Mouse (Mus musculus) midbrain, embryonic 11.5 days (tissue): ENCODE measurements around the gene Cuta. TPM values are rescaled to one million over a fixed set of nuclear protein-coding genes. Genes with fewer than 3 reads are reported as not detected.

Experiments used
- ATAC-seq: fragments of 200-750 bp; cut with Nextera tagmentation; 2 replicates; pipeline ENCODE4 v1.8.0; 2017; ENCODE audit warnings: moderate TSS enrichment, moderate library complexity; ENCODE audit not compliant: low FRiP score
- DNase-seq: peaks from one replicate; pipeline ENCODE4 v3.0.0; 2015; ENCODE audit warnings: low spot score; ENCODE audit errors: missing footprints
- H3K27ac ChIP-seq: fragments of 300-500 bp; sonication (generic); 2 replicates; pipeline ENCODE4 v1.5.1; 2014; ENCODE audit warnings: low read depth, low read length
- H3K27me3 ChIP-seq: fragments of 300-500 bp; sonication (generic); 2 replicates; pipeline ENCODE4 v1.6.1; 2014; ENCODE audit warnings: mild to moderate bottlenecking, low read length, moderate library complexity, mixed read lengths; ENCODE audit not compliant: control insufficient read depth, insufficient read depth
- H3K36me3 ChIP-seq: fragments of 300-500 bp; sonication (generic); 2 replicates; pipeline ENCODE4 v1.6.1; 2014; ENCODE audit warnings: mild to moderate bottlenecking, low read length, moderate library complexity, mixed read lengths; ENCODE audit not compliant: control insufficient read depth, insufficient read depth
- H3K4me1 ChIP-seq: fragments of 300-500 bp; sonication (generic); 2 replicates; pipeline ENCODE4 v1.6.1; 2014; ENCODE audit warnings: low read length; ENCODE audit not compliant: control insufficient read depth, insufficient read depth
- H3K4me2 ChIP-seq: fragments of 300-500 bp; sonication (generic); 2 replicates; pipeline ENCODE4 v1.6.1; 2014; ENCODE audit warnings: mild to moderate bottlenecking, moderate library complexity
- H3K4me3 ChIP-seq: fragments of 300-500 bp; sonication (generic); 2 replicates; pipeline ENCODE4 v1.5.1; 2014; ENCODE audit warnings: low read depth, low read length
- H3K9ac ChIP-seq: fragments of 300-500 bp; sonication (generic); 2 replicates; pipeline ENCODE4 v1.6.1; 2014; ENCODE audit warnings: low read length
- H3K9me3 ChIP-seq: fragments of 300-500 bp; sonication (generic); 2 replicates; pipeline ENCODE4 v1.6.1; 2016; ENCODE audit warnings: low read length; ENCODE audit not compliant: control insufficient read depth
- WGBS: fragments of 180-500 bp; shearing (Covaris S2); extraction: QIAGEN DNeasy Blood & Tissue Kit; methylation state at CpG from one replicate; pipeline ENCODE4 v1.1.7; 2014; 5-methylcytosine and 5-hydroxymethylcytosine counted together
- polyA plus RNA-seq: library from polyadenylated mRNA; unstranded; fragments of >200 nt; fragmentation: Nextera tagmentation; extraction: Ambion mirVana; gene quantifications from 2 replicates; pipeline ENCODE4 v1.2.1, GENCODE M21; 2014

Gene Cuta
- polyA plus RNA-seq, 1 experiment from 2014 or later, result 157 TPM

DNA sequence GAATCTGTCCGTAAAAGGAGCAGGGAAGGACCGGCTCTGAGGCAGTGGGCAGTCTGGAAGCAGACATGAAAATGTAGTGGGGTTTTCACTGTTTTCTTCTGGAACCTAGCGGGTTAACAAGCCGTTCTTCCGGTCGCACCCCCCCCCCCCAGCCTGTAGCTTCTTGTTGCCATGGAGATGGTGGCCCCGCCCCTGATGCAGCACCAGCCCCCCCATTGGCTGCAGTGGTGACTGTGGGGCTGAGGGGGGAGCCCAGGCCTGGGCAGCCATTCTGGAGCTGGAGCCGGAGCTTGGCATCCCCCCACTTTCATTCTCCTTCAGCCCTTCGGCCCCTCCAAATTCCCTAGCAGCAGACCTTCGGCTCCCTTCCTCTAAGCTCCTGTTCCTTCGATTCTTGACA is 12.0 kb upstream of the Cuta start:
- Histone ChIP-seq H3K27ac (peak overlapping the region; percentile 59), H3K36me3 (peaks cover 3% of the 10 kb centered on the region; the same call in 1 of the 2 replicates), H3K9ac (peak overlapping the region; percentile 74), H3K4me2 (peak overlapping the region; percentile 82), H3K9me3 (no peaks in the 10 kb centered on the region), H3K27me3 (no peaks in the 10 kb centered on the region), H3K4me1 (peaks cover 66% of the 10 kb centered on the region), H3K4me3 (peak overlapping the region; percentile 41)
- peak; percentile 72 for ATAC-seq
- DNase-seq, result peak; percentile 98
- 0% methylated on average over 11 of the region's 11 CpGs for WGBS

DNA sequence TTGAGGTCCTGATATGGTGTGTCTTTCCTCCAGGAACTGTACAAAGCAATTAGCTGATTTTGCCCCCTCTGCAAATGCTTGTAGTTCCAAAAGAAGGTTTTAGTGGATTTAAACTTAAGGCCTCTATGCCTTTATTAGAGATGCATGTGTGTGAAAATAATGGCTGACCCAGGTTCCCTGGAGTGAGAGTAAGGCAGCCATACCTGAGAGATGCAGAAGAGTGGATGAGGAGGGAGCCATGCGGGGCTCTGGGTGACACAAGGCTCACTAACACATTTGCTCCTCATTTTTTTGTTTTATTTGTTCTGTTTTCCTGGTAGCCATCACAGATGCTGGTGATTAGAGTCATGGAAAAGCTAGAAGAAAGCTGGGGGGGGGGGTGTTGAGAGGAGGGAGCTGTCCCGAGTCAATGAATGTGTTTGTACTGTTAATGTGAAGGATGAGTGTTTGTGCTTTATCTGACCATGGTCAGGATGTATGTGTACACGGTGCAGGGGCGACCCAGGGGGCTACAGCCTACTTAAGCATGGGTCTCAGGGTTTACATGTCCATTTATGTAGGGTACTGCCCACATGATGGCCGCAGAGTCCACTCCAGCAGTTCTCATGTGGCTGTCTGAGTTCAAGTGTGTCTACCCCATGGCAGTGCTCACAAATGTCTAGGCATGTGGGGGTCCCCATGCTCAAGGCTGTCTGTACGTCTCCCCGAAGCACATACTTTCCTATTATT is 11.4 kb upstream of the Cuta start:
- peak overlapping the region; percentile 82 for H3K4me2 ChIP-seq
- peaks cover 72% of the 10 kb centered on the region for H3K4me1 ChIP-seq
- H3K9me3 ChIP-seq, result no peaks in the 10 kb centered on the region
- peak overlapping the region; percentile 54 for H3K9ac ChIP-seq
- H3K27me3 ChIP-seq, result no peaks in the 10 kb centered on the region
- peak overlapping the region; percentile 41 for H3K4me3 ChIP-seq
- H3K36me3 ChIP-seq, result no peaks in the 10 kb centered on the region
- ATAC-seq (no peak), DNase-seq (peak; percentile 81)
- 31% methylated on average over 7 of the region's 7 CpGs for WGBS
- peak overlapping the region; percentile 59 for H3K27ac ChIP-seq

DNA sequence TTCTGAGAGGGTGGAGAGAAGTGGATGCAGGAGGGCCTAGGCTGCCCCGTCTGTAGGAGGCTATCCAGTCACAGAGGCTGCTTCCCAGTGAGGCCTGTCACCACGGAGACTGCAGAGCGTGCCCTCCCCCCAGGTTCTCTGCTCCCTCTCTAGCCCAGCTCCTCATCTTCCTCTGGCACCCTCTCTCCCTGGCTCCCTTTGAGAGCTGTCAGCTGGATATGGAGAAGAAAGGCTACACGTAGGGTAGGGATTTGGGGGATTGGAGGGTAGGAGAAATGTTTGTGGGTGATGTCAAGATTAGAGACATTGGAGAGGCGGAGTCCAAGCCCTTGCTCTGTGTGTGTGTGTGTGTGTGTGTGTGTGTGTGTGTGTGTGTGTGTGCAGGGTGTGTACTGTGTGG is 10.5 kb upstream of the Cuta start:
- Histone ChIP-seq H3K4me2 (peak overlapping the region; percentile 100), H3K27ac (no peak overlapping the region), H3K36me3 (no peaks in the 10 kb centered on the region), H3K9ac (no peak overlapping the region), H3K27me3 (no peaks in the 10 kb centered on the region), H3K9me3 (no peaks in the 10 kb centered on the region), H3K4me3 (no peak overlapping the region), H3K4me1 (peaks cover 76% of the 10 kb centered on the region)
- ATAC-seq (no peak), DNase-seq (no peak)
- WGBS, result 25% methylated on average over 5 of the region's 5 CpGs

DNA sequence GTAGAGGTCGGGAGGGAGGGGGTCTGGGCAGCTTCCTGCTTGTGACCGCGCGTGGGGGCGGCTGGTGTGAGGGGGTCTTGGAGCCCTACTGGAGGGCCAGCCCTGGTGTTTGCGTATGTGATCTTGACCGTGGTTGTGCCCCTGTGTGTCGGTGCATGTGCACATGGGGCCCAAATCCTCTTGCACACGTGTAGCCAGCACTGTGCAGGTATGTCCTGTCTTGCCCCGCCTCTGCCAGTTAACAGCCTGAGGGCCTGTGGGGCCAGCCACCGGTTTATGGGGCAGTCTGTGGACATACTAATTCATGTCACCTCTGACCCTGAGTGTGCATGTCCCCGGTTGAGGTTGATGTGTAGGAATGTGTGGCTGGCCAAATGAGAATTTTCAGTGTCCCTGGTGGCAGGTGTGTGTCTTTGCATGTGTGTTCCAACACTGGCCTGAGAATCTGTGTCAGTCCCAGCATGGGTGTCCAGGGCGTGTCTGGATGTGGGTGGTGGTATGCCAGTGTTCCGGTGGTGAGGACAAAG is 9.7 kb upstream of the Cuta start:
- WGBS, result 5% methylated on average over 13 of the region's 14 CpGs
- no peaks in the 10 kb centered on the region for H3K36me3 ChIP-seq
- peak; percentile 12; the same call in 1 of the 2 replicates for ATAC-seq

DNA sequence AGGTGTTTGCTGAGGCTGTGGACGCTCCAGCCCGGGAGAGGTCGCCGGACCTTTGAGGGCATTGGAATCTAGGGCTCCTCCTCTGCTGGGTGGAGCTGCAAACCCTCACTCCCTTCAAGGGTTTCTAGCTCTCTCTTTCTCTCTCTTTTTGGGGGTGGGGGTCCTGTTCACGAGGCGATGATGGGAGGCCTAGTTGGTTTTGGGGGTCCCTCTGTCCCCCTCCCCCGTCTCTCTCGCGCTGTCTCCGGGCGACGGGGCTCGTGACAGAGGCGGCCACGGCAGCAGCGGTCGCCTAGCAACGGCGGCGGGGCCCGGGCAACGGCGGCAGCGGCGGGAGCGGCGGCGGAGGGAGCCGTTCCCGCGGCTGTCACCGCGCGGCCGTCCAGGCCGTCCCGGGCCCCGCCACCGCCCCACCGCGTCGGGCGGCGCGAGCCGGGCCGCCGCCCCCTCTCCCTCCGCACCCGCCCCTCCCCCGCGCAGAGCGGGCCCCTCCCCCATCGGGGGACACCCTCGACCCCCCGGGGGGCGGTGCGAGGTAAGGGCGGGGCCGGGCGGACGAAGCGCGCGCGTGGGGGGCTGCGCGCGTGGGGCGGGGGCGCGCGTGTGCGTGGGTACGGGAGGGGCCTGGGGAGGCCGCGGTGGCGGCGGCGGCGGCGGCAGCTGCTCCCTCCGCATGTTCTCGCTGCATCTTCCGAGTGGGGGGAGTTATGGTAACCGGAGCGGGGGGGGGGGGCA is 9.1 kb upstream of the Cuta start:
- peak overlapping the region; percentile 69 for H3K27ac ChIP-seq
- peak overlapping the region; percentile 82 for H3K9ac ChIP-seq
- 0% methylated on average over 16 of the region's 87 CpGs for WGBS
- H3K4me3 ChIP-seq, result peak overlapping the region; percentile 79
- no peaks in the 10 kb centered on the region for H3K36me3 ChIP-seq
- H3K4me1 ChIP-seq, result peaks cover 70% of the 10 kb centered on the region
- no peaks in the 10 kb centered on the region for H3K27me3 ChIP-seq
- ATAC-seq, result no peak
- peak; percentile 95 for DNase-seq
- no peaks in the 10 kb centered on the region for H3K9me3 ChIP-seq
- peak overlapping the region; percentile 100 for H3K4me2 ChIP-seq

More for the DNA sequence above, 9.7 kb upstream of the Cuta start:
- peak; percentile 92 for DNase-seq
- H3K4me2 ChIP-seq, result peak overlapping the region; percentile 100
- H3K9ac ChIP-seq, result peak overlapping the region; percentile 82
- H3K9me3 ChIP-seq, result no peaks in the 10 kb centered on the region
- H3K4me3 ChIP-seq, result peak overlapping the region; percentile 79
- peaks cover 76% of the 10 kb centered on the region for H3K4me1 ChIP-seq
- no peaks in the 10 kb centered on the region for H3K27me3 ChIP-seq
- peak overlapping the region; percentile 69 for H3K27ac ChIP-seq

DNA sequence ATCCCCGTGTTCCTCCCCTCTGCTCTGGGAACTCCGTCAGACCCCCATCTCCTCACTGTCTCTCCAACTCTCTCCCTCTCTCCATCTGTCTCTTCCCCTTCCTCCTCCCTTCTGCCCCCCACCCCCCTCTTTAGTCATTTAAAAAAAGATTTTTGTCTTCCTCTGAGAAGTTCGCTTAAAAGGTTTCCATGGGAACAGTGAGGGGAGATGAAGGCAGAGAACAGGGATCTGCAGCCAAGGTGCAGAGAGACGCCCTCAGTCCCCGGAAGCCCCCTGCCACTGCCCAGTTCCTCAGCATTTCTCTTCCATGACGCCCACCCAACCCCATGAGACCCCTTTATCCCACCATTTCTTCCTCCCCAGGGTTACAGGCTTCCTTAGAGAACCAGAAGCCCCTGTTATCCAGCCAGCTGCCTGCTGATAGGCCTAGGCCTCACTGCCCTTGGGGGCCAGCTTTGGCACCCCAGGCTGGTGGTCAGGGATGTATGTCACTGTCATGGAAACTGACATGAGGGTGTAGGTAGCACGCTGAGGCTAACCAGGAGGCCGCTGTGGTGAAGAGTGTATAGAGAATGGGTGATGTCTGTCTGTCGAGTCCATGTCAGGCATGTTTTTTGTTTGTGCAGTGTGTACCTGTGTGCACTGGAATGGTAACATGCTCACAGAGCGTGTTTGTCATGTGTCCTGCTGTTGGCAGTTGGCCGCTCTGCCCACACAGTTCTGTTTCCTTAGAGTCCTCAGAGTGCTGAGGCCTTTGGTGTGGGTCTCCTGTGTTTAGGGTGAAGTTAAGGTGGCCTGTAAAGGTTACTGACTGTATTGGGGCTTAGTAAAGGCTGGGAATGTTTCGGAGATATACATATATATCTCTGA is 8.1 kb upstream of the Cuta start:
- Histone ChIP-seq H3K36me3 (no peaks in the 10 kb centered on the region), H3K4me1 (peaks cover 60% of the 10 kb centered on the region), H3K9ac (peak overlapping the region; percentile 71; the same call in 1 of the 2 replicates), H3K9me3 (no peaks in the 10 kb centered on the region), H3K27me3 (no peaks in the 10 kb centered on the region), H3K4me2 (peak overlapping the region; percentile 78), H3K27ac (peak overlapping the region; percentile 52), H3K4me3 (peak overlapping the region; percentile 28)
- WGBS, result 26% methylated on average over 12 of the region's 12 CpGs
- peak; percentile 91 for DNase-seq
- ATAC-seq, result no peak

DNA sequence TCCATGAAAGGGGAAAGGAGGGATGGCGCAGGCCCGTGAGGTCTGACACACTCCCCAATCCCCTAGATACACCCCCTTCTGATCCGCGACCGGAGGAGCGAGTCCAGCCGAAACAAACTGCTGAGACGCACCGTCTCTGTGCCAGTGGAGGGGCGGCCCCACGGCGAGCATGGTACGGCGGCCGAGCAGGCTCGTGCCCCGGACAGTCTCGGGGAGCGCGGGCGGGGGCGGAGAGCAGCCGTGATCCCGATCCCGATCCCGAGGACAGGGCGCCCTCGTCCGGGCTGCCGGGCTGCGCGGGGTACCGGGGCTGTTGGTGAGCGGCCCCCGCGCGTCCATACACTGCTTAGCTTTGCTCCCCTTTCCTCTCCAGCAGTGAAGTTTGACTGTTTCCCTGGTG is 7.2 kb upstream of the Cuta start:
- peaks cover 57% of the 10 kb centered on the region for H3K4me1 ChIP-seq
- WGBS, result under 1% methylated on average over 35 of the region's 37 CpGs
- no peaks in the 10 kb centered on the region for H3K9me3 ChIP-seq
- peak overlapping the region; percentile 71 for H3K9ac ChIP-seq
- peak overlapping the region; percentile 28 for H3K4me3 ChIP-seq
- no peaks in the 10 kb centered on the region for H3K36me3 ChIP-seq
- peak overlapping the region; percentile 78 for H3K4me2 ChIP-seq
- peak overlapping the region; percentile 52 for H3K27ac ChIP-seq
- peak; percentile 36 for ATAC-seq
- no peaks in the 10 kb centered on the region for H3K27me3 ChIP-seq
- DNase-seq, result peak; percentile 94

DNA sequence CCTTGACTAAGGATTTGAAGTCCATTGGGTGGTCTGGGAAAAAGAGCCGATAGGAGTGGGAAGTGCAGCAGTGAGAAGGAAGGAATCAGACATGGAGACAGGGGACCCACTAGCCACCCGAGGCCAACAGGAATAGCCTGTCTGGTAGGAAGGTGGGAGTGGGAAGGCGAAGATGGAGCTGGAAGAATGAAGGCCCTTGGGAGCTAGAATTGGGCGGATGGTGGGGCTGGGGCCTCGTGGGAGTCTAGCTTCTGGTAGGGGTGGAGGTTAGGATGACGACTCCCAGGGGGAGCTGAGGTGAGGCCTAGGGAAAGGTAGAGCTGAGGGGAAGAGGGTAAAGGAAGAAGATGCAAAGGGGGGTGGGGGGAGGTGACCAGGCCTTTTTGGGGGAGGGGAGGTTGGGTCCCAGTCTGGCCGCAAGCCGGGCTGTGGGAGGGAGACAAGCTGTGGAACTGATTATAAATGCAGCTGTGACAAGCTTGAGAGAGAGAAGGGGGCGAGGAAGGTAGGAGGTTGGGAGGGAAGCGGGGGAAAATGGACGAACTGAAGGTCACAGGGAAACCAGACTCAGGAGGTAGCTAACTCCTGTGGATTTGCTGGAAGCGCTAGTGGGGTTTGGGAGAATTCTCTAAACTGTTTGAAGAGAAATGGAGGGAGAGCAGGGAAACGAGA is 6.6 kb upstream of the Cuta start:
- peak overlapping the region; percentile 52 for H3K27ac ChIP-seq
- peaks cover 53% of the 10 kb centered on the region for H3K4me1 ChIP-seq
- H3K4me3 ChIP-seq, result peak overlapping the region; percentile 28
- no peaks in the 10 kb centered on the region for H3K36me3 ChIP-seq
- H3K9ac ChIP-seq, result peak overlapping the region; percentile 71
- no peaks in the 10 kb centered on the region for H3K9me3 ChIP-seq
- ATAC-seq (no peak), DNase-seq (peak; percentile 83)
- no peaks in the 10 kb centered on the region for H3K27me3 ChIP-seq
- WGBS, result 19% methylated on average over 13 of the region's 13 CpGs
- peak overlapping the region; percentile 78 for H3K4me2 ChIP-seq
